Mouse (Mus musculus): ENCODE measurements at regions not wholly inside any gene's neighbourhood (a gene's known extent, or its start where the extent isn't known, plus 50 kb on each side); places are given as distances from the start of the nearest gene placed in this dataset.

DNA sequence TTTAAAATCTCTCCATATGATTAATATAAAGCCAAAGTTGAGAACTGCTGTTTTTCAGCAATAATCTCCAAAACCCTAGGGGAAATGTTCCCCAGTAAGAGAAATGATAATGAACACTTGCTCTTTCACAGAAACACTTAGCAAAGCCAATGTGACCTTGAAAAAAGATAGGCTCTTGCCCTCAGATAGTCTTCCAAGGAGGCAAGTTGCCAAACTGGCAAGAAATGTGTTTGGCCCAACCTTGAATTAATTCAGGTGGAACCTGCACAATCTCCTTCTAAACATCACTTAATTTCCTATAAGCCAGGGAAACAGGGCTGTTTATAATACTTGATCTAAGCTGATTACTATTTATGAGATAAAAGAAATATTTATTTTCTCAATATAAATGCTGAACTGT lies 244.0 kb upstream of the Gnaz start:
- no peak overlapping the region for H3K27ac ChIP-seq (replicated peaks; ENCODE audit: insufficient read depth, low read depth, low read length)
- no peak overlapping the region for H3K4me3 ChIP-seq (ENCODE audit: insufficient read depth, low read depth, low read length)
- no peak for TF ChIP-seq CTCF (IDR thresholded peaks at IDR 0.05; ENCODE audit: low read depth, low read length)
- no peak for TF ChIP-seq POLR2A (IDR thresholded peaks at IDR 0.05; ENCODE audit: extremely low read depth, insufficient read depth, low read length)
- no peaks in the 10 kb centered on the region for H3K4me1 ChIP-seq (ENCODE audit: control insufficient read depth, insufficient read depth, low read length)
- no peak for DNase-seq (ENCODE audit: extremely low read depth, low read depth, low spot score)
- no peaks in the 10 kb centered on the region for H3K27me3 ChIP-seq (ENCODE audit: control insufficient read depth, insufficient read depth, low read length)
- no peaks in the 10 kb centered on the region for H3K79me2 ChIP-seq (ENCODE audit: control insufficient read depth, insufficient read depth, low read length)
- no peaks in the 10 kb centered on the region for H3K36me3 ChIP-seq (ENCODE audit: control insufficient read depth, insufficient read depth, low read length)
- no peak overlapping the region for H3K9ac ChIP-seq (ENCODE audit: low read depth, low read length)

DNA sequence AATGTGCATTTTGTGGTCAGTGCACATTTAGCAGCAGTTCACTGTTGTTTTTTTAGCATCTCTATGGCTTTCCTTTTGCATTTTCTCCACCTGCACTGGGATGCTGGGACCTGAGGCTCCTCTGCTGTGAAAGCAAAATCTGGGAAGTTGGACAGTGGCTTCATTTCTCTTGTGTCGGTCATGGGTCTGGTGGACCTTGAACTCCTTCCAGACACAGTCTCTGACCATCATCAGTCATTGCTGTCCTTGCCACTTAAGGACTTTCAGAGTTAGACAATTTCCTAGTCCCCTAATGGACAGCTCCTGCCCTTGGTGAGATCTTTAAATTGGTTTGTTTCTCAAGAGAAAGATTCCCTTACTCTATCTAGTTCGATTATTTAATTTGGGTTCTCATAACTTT lies 217.5 kb upstream of the Gnaz start:
- Histone ChIP-seq H3K79me2 (ENCODE audit: control insufficient read depth, insufficient read depth, low read length) (no peaks in the 10 kb centered on the region), H3K36me3 (ENCODE audit: control insufficient read depth, insufficient read depth, low read length) (no peaks in the 10 kb centered on the region), H3K4me3 (ENCODE audit: insufficient read depth, low read depth, low read length) (no peak overlapping the region), H3K9ac (ENCODE audit: low read depth, low read length) (no peak overlapping the region), H3K27me3 (ENCODE audit: control insufficient read depth, insufficient read depth, low read length) (no peaks in the 10 kb centered on the region), H3K27ac (replicated peaks; ENCODE audit: insufficient read depth, low read depth, low read length) (no peak overlapping the region), H3K4me1 (ENCODE audit: control insufficient read depth, insufficient read depth, low read length) (no peaks in the 10 kb centered on the region)
- TF ChIP-seq POLR2A (IDR thresholded peaks at IDR 0.05; ENCODE audit: extremely low read depth, insufficient read depth, low read length): no peak
- no peak for TF ChIP-seq CTCF (IDR thresholded peaks at IDR 0.05; ENCODE audit: low read depth, low read length)
- DNase-seq (ENCODE audit: extremely low read depth, low read depth, low spot score): no peak
- 84% methylated on average over 2 of the region's 2 CpGs for WGBS

- H3K9ac ChIP-seq (ENCODE audit: low read depth, low read length): no peak overlapping the region
Measured at GRCm38 (mm10) chr10:74750879-74751278, 216.1 kb upstream of the Gnaz start.

DNA sequence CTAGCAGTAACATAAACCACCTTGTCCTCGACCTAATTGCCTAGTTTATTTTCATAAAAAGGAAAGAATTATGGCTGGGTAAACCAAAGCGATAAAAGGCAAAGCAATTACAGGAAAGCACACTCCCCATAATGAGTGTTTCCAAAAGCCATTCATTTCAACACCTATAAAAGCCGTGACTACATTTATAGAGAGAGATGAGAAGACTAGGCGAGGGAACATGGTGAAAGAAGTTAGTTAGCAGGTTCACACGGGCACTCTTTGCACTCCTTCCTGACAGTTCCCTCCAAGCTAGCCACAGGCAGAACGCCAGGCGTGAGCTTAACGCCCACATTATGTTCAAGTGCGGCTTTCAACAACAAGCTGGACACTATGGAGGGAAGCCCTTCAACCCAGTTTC lies 206.2 kb upstream of the Gnaz start:
- no peak for DNase-seq (ENCODE audit: extremely low read depth, low read depth, low spot score)
- TF ChIP-seq CTCF (IDR thresholded peaks at IDR 0.05; ENCODE audit: low read depth, low read length): no peak
- TF ChIP-seq POLR2A (IDR thresholded peaks at IDR 0.05; ENCODE audit: extremely low read depth, insufficient read depth, low read length): no peak
- no peak overlapping the region for H3K9ac ChIP-seq (ENCODE audit: low read depth, low read length)
- H3K4me1 ChIP-seq (ENCODE audit: control insufficient read depth, insufficient read depth, low read length): no peaks in the 10 kb centered on the region
- no peaks in the 10 kb centered on the region for H3K36me3 ChIP-seq (ENCODE audit: control insufficient read depth, insufficient read depth, low read length)
- no peaks in the 10 kb centered on the region for H3K79me2 ChIP-seq (ENCODE audit: control insufficient read depth, insufficient read depth, low read length)
- no peaks in the 10 kb centered on the region for H3K27me3 ChIP-seq (ENCODE audit: control insufficient read depth, insufficient read depth, low read length)
- H3K4me3 ChIP-seq (ENCODE audit: insufficient read depth, low read depth, low read length): no peak overlapping the region
- WGBS: 81% methylated on average over 9 of the region's 9 CpGs
- H3K27ac ChIP-seq (replicated peaks; ENCODE audit: insufficient read depth, low read depth, low read length): no peak overlapping the region

More at GRCm38 (mm10) chr10:74750879-74751278, 216.1 kb upstream of the Gnaz start:
- H3K27ac ChIP-seq (replicated peaks; ENCODE audit: insufficient read depth, low read depth, low read length): no peak overlapping the region
- H3K27me3 ChIP-seq (ENCODE audit: control insufficient read depth, insufficient read depth, low read length): no peaks in the 10 kb centered on the region
- no peak for TF ChIP-seq POLR2A (IDR thresholded peaks at IDR 0.05; ENCODE audit: extremely low read depth, insufficient read depth, low read length)
- TF ChIP-seq CTCF (IDR thresholded peaks at IDR 0.05; ENCODE audit: low read depth, low read length): no peak
- no peak for DNase-seq (ENCODE audit: extremely low read depth, low read depth, low spot score)
- no peaks in the 10 kb centered on the region for H3K36me3 ChIP-seq (ENCODE audit: control insufficient read depth, insufficient read depth, low read length)
- no peaks in the 10 kb centered on the region for H3K4me1 ChIP-seq (ENCODE audit: control insufficient read depth, insufficient read depth, low read length)
- no peak overlapping the region for H3K4me3 ChIP-seq (ENCODE audit: insufficient read depth, low read depth, low read length)
- H3K79me2 ChIP-seq (ENCODE audit: control insufficient read depth, insufficient read depth, low read length): no peaks in the 10 kb centered on the region

GRCm38 (mm10) chr10:74789245-74789644 lies 177.7 kb upstream of the Gnaz start:
- TF ChIP-seq CTCF (IDR thresholded peaks at IDR 0.05; ENCODE audit: low read depth, low read length): no peak
- no peak for TF ChIP-seq POLR2A (IDR thresholded peaks at IDR 0.05; ENCODE audit: extremely low read depth, insufficient read depth, low read length)
- 83% methylated on average over 2 of the region's 2 CpGs for WGBS
- no peak overlapping the region for H3K9ac ChIP-seq (ENCODE audit: low read depth, low read length)
- H3K79me2 ChIP-seq (ENCODE audit: control insufficient read depth, insufficient read depth, low read length): no peaks in the 10 kb centered on the region
- no peak overlapping the region for H3K27ac ChIP-seq (replicated peaks; ENCODE audit: insufficient read depth, low read depth, low read length)
- H3K36me3 ChIP-seq (ENCODE audit: control insufficient read depth, insufficient read depth, low read length): no peaks in the 10 kb centered on the region
- H3K4me1 ChIP-seq (ENCODE audit: control insufficient read depth, insufficient read depth, low read length): no peaks in the 10 kb centered on the region
- no peak overlapping the region for H3K4me3 ChIP-seq (ENCODE audit: insufficient read depth, low read depth, low read length)
- no peaks in the 10 kb centered on the region; the same call in 1 of the 2 replicates for H3K27me3 ChIP-seq (ENCODE audit: control insufficient read depth, insufficient read depth, low read length)
- no peak for DNase-seq (ENCODE audit: extremely low read depth, low read depth, low spot score)

GRCm38 (mm10) chr10:74789987-74790386 lies 177.0 kb upstream of the Gnaz start:
- Histone ChIP-seq H3K27me3 (ENCODE audit: control insufficient read depth, insufficient read depth, low read length) (no peaks in the 10 kb centered on the region; the same call in 1 of the 2 replicates), H3K36me3 (ENCODE audit: control insufficient read depth, insufficient read depth, low read length) (no peaks in the 10 kb centered on the region), H3K4me1 (ENCODE audit: control insufficient read depth, insufficient read depth, low read length) (no peaks in the 10 kb centered on the region), H3K27ac (replicated peaks; ENCODE audit: insufficient read depth, low read depth, low read length) (no peak overlapping the region), H3K79me2 (ENCODE audit: control insufficient read depth, insufficient read depth, low read length) (no peaks in the 10 kb centered on the region), H3K4me3 (ENCODE audit: insufficient read depth, low read depth, low read length) (no peak overlapping the region), H3K9ac (ENCODE audit: low read depth, low read length) (no peak overlapping the region)
- DNase-seq (ENCODE audit: extremely low read depth, low read depth, low spot score): no peak
- TF ChIP-seq POLR2A (IDR thresholded peaks at IDR 0.05; ENCODE audit: extremely low read depth, insufficient read depth, low read length) (no peak), CTCF (IDR thresholded peaks at IDR 0.05; ENCODE audit: low read depth, low read length) (no peak)
- 63% methylated on average over 3 of the region's 3 CpGs for WGBS
